Mouse (Mus musculus): ENCODE measurements around the gene Fn3k. TPM values are rescaled to one million over a fixed set of nuclear protein-coding genes. Genes with fewer than 3 reads are reported as not detected.

Fn3k gene
- polyA plus RNA-seq, 1 experiment from 2014 or later, result 0.78 TPM

GRCm38 (mm10) chr11:121420379-121420778 lies 14.3 kb upstream of the Fn3k start:
- H3K27ac ChIP-seq, result peak overlapping the region; percentile 73; the same call in 1 of the 2 replicates
- peak overlapping the region; percentile 59; the same call in 1 of the 2 replicates for H3K4me3 ChIP-seq
- no peaks in the 10 kb centered on the region for H3K9me3 ChIP-seq
- 46% methylated on average over 5 of the region's 5 CpGs for WGBS
- no peaks in the 10 kb centered on the region for H3K36me3 ChIP-seq
- peak overlapping the region; percentile 68 for H3K4me2 ChIP-seq (replicated peaks)
- H3K9ac ChIP-seq, result no peak overlapping the region
- peaks cover 3% of the 10 kb centered on the region; the same call in 1 of the 2 replicates for H3K4me1 ChIP-seq
- no peak for ATAC-seq (ENCODE audit: insufficient number of reproducible peaks, insufficient read depth, low FRiP score, low TSS enrichment)
- no peaks in the 10 kb centered on the region for H3K27me3 ChIP-seq

- Histone ChIP-seq H3K27ac (peak within 1 kb of the TSS; percentile 73), H3K4me3 (peak within 1 kb of the TSS; percentile 59), H3K9ac (peak within 1 kb of the TSS; percentile 60), H3K4me1 (peaks cover 3% of the 10 kb centered on the region; the same call in 1 of the 2 replicates), H3K4me2 (replicated peaks) (peak within 1 kb of the TSS; percentile 68), H3K9me3 (no peaks in the 10 kb centered on the region), H3K27me3 (no peaks in the 10 kb centered on the region), H3K36me3 (peaks cover 4% of the 10 kb centered on the region; the same call in 1 of the 2 replicates)
- peak; percentile 98 for ATAC-seq (ENCODE audit: insufficient number of reproducible peaks, insufficient read depth, low FRiP score, low TSS enrichment)
- WGBS, result 1% methylated on average over 28 of the region's 28 CpGs
These were observed 13.7 kb upstream of the Fn3k start, which contains the start of gene Fn3krp for GRCm38 (mm10) chr11:121420830-121421552. TSS of gene Fn3krp (plus strand) at chr11:121421401.

- H3K36me3 ChIP-seq, result peaks cover 4% of the 10 kb centered on the region; the same call in 1 of the 2 replicates
- WGBS, result 1% methylated on average over 28 of the region's 28 CpGs
- peak; percentile 58; the same call in 1 of the 2 replicates for ATAC-seq (ENCODE audit: insufficient number of reproducible peaks, insufficient read depth, low FRiP score, low TSS enrichment)
These were observed 13.1 kb upstream of the Fn3k start for GRCm38 (mm10) chr11:121421553-121422173.

GRCm38 (mm10) chr11:121433397-121433796 lies 1.3 kb upstream of the Fn3k start:
- no peak overlapping the region for H3K27ac ChIP-seq
- 81% methylated on average over 4 of the region's 4 CpGs for WGBS
- H3K4me2 ChIP-seq (replicated peaks), result no peak overlapping the region
- no peaks in the 10 kb centered on the region for H3K9me3 ChIP-seq
- H3K36me3 ChIP-seq, result peaks cover 16% of the 10 kb centered on the region
- no peaks in the 10 kb centered on the region for H3K27me3 ChIP-seq
- H3K4me3 ChIP-seq, result no peak overlapping the region
- no peak for ATAC-seq (ENCODE audit: insufficient number of reproducible peaks, insufficient read depth, low FRiP score, low TSS enrichment)
- no peak overlapping the region for H3K9ac ChIP-seq
- H3K4me1 ChIP-seq, result peaks cover 11% of the 10 kb centered on the region

More at GRCm38 (mm10) chr11:121421553-121422173, 13.1 kb upstream of the Fn3k start:
- H3K4me3 ChIP-seq, result peak overlapping the region; percentile 59
- no peaks in the 10 kb centered on the region for H3K27me3 ChIP-seq
- peak overlapping the region; percentile 57 for H3K9ac ChIP-seq
- peak overlapping the region; percentile 68 for H3K4me2 ChIP-seq (replicated peaks)
- peaks cover 3% of the 10 kb centered on the region; the same call in 1 of the 2 replicates for H3K4me1 ChIP-seq
- H3K27ac ChIP-seq, result peak overlapping the region; percentile 73
- H3K9me3 ChIP-seq, result no peaks in the 10 kb centered on the region

- H3K9me3 ChIP-seq, result no peaks in the 10 kb centered on the region
- 0 out of 2 replicates have a peak, but pooled peaks cover 3% of the 10 kb centered on the region for H3K36me3 ChIP-seq
- H3K4me3 ChIP-seq, result no peak overlapping the region
- WGBS, result 69% methylated on average over 5 of the region's 5 CpGs
- no peak overlapping the region for H3K27ac ChIP-seq
- no peak for ATAC-seq (ENCODE audit: insufficient number of reproducible peaks, insufficient read depth, low FRiP score, low TSS enrichment)
- peaks cover 11% of the 10 kb centered on the region for H3K4me1 ChIP-seq
- H3K27me3 ChIP-seq, result no peaks in the 10 kb centered on the region
- H3K4me2 ChIP-seq (replicated peaks), result no peak overlapping the region
- H3K9ac ChIP-seq, result no peak overlapping the region
These were observed 2.5 kb downstream of the Fn3k start for GRCm38 (mm10) chr11:121437236-121437635.

GRCm38 (mm10) chr11:121439686-121440292 lies 5.1 kb downstream of the Fn3k start:
- no peak overlapping the region for H3K9ac ChIP-seq
- 66% methylated on average over 5 of the region's 5 CpGs for WGBS
- H3K36me3 ChIP-seq, result no peaks in the 10 kb centered on the region
- H3K4me1 ChIP-seq, result peaks cover 4% of the 10 kb centered on the region; the same call in 1 of the 2 replicates
- H3K27ac ChIP-seq, result no peak overlapping the region
- ATAC-seq (ENCODE audit: insufficient number of reproducible peaks, insufficient read depth, low FRiP score, low TSS enrichment), result no peak
- H3K4me2 ChIP-seq (replicated peaks), result no peak overlapping the region
- H3K4me3 ChIP-seq, result no peak overlapping the region
- no peaks in the 10 kb centered on the region for H3K9me3 ChIP-seq
- no peaks in the 10 kb centered on the region for H3K27me3 ChIP-seq

- no peaks in the 10 kb centered on the region for H3K9me3 ChIP-seq
- H3K9ac ChIP-seq, result no peak overlapping the region
- H3K27ac ChIP-seq, result no peak overlapping the region
- H3K27me3 ChIP-seq, result no peaks in the 10 kb centered on the region
- no peaks in the 10 kb centered on the region for H3K36me3 ChIP-seq
- ATAC-seq (ENCODE audit: insufficient number of reproducible peaks, insufficient read depth, low FRiP score, low TSS enrichment), result no peak
- no peak overlapping the region for H3K4me3 ChIP-seq
- no peaks in the 10 kb centered on the region for H3K4me1 ChIP-seq
- 87% methylated on average over 4 of the region's 4 CpGs for WGBS
- H3K4me2 ChIP-seq (replicated peaks), result no peak overlapping the region
These were observed 6.9 kb downstream of the Fn3k start for GRCm38 (mm10) chr11:121441653-121442052.

GRCm38 (mm10) chr11:121442076-121442475 lies 7.4 kb downstream of the Fn3k start:
- H3K4me3 ChIP-seq, result no peak overlapping the region
- H3K36me3 ChIP-seq, result no peaks in the 10 kb centered on the region
- WGBS, result 34% methylated on average over 2 of the region's 2 CpGs
- no peak for ATAC-seq (ENCODE audit: insufficient number of reproducible peaks, insufficient read depth, low FRiP score, low TSS enrichment)
- H3K4me2 ChIP-seq (replicated peaks), result no peak overlapping the region
- no peak overlapping the region for H3K9ac ChIP-seq
- H3K9me3 ChIP-seq, result no peaks in the 10 kb centered on the region
- no peaks in the 10 kb centered on the region for H3K4me1 ChIP-seq
- H3K27me3 ChIP-seq, result no peaks in the 10 kb centered on the region
- no peak overlapping the region for H3K27ac ChIP-seq

GRCm38 (mm10) chr11:121451216-121451726 lies 16.6 kb downstream of the Fn3k start:
- 26% methylated on average over 9 of the region's 9 CpGs for WGBS

GRCm38 (mm10) chr11:121451753-121452635 lies 17.3 kb downstream of the Fn3k start, which contains the start of gene Tbcd:
TSS of gene Tbcd (plus strand) at chr11:121451949.
- H3K27me3 ChIP-seq, result no peaks in the 10 kb centered on the region
- ATAC-seq (ENCODE audit: insufficient number of reproducible peaks, insufficient read depth, low FRiP score, low TSS enrichment), result peak; percentile 92
- peak within 1 kb of the TSS; percentile 92 for H3K4me3 ChIP-seq
- no peaks in the 10 kb centered on the region for H3K9me3 ChIP-seq
- H3K4me1 ChIP-seq, result peaks cover 10% of the 10 kb centered on the region; the same call in 1 of the 2 replicates
- H3K36me3 ChIP-seq, result 0 out of 2 replicates have a peak, but pooled peaks cover 6% of the 10 kb centered on the region
- H3K9ac ChIP-seq, result peak within 1 kb of the TSS; percentile 77
- H3K27ac ChIP-seq, result peak within 1 kb of the TSS; percentile 79
- peak within 1 kb of the TSS; percentile 76 for H3K4me2 ChIP-seq (replicated peaks)
- under 1% methylated on average over 58 of the region's 58 CpGs for WGBS

More at GRCm38 (mm10) chr11:121451216-121451726, 16.6 kb downstream of the Fn3k start:
- Histone ChIP-seq H3K9ac (no peak overlapping the region), H3K9me3 (no peaks in the 10 kb centered on the region), H3K36me3 (0 out of 2 replicates have a peak, but pooled peaks cover 6% of the 10 kb centered on the region), H3K27me3 (no peaks in the 10 kb centered on the region), H3K4me2 (replicated peaks) (peak overlapping the region; percentile 76), H3K27ac (no peak overlapping the region), H3K4me3 (peak overlapping the region; percentile 92), H3K4me1 (peaks cover 10% of the 10 kb centered on the region; the same call in 1 of the 2 replicates)
- ATAC-seq (ENCODE audit: insufficient number of reproducible peaks, insufficient read depth, low FRiP score, low TSS enrichment), result no peak

Data from embryonic facial prominence, embryonic 12.5 days (tissue).